Mouse (Mus musculus): ENCODE results near the gene Akr1d1. TPM values are rescaled to one million over a fixed set of nuclear protein-coding genes. Genes with fewer than 3 reads are reported as not detected.

Gene Akr1d1
- total and polyA plus RNA-seq, 3 experiments, result not detected

DNA sequence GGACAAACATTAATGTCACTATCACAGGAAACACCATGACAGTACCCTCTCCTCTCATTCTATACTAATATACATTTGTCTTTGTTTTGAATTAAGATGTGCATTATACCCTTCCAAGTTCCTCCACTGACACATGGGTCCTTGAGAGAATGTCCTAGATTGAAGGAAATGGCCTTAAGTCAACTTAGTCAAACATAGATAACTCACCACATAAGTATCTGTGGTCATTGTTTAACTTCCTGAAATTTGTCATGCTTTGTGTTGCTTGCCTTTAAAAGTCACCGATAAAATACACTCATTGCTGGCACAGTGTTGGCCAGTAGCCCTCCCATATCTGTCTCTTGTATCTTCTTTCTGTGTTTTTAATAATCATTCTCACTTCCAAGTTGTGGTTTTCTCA lies 35.0 kb upstream of the Akr1d1 start:
- Histone ChIP-seq H3K27me3 (ENCODE audit: insufficient read depth, low read length) (no peaks in the 10 kb centered on the region; the same call in 1 of the 2 replicates), H3K9me3 (replicated peaks) (peaks cover 9% of the 10 kb centered on the region; the same call in 1 of the 2 replicates), H3K36me3 (replicated peaks) (no peaks in the 10 kb centered on the region), H3K4me3 (ENCODE audit: low read depth, low read length) (no peak overlapping the region), H3K4me1 (ENCODE audit: insufficient read depth, low read depth, low read length) (no peaks in the 10 kb centered on the region)
- DNase-seq (ENCODE audit: low spot score), result no peak
- ATAC-seq (ENCODE audit: extremely low read depth, insufficient number of reproducible peaks, low FRiP score, poor library complexity, severe bottlenecking), result no peak
- TF ChIP-seq CTCF (IDR thresholded peaks at IDR 0.05; ENCODE audit: low read depth, low read length) (no peak), GATA1 (IDR thresholded peaks at IDR 0.05; ENCODE audit: borderline replicate concordance, low read length) (no peak), POLR2AphosphoS5 (IDR thresholded peaks at IDR 0.05; ENCODE audit: insufficient replicate concordance, low read depth, low read length) (no peak), TAL1 (conservative IDR thresholded peaks at IDR 0.05; ENCODE audit: low read depth, low read length) (no peak), GATA2 (IDR thresholded peaks at IDR 0.05; ENCODE audit: borderline replicate concordance, low read depth, low read length) (no peak)

- no peak for TF ChIP-seq TAL1 (conservative IDR thresholded peaks at IDR 0.05; ENCODE audit: low read depth, low read length)
- no peak for TF ChIP-seq POLR2AphosphoS5 (IDR thresholded peaks at IDR 0.05; ENCODE audit: insufficient replicate concordance, low read depth, low read length)
- no peak for TF ChIP-seq CTCF (IDR thresholded peaks at IDR 0.05; ENCODE audit: low read depth, low read length)
- no peak for TF ChIP-seq GATA1 (IDR thresholded peaks at IDR 0.05; ENCODE audit: borderline replicate concordance, low read length)
- no peak for TF ChIP-seq GATA2 (IDR thresholded peaks at IDR 0.05; ENCODE audit: borderline replicate concordance, low read depth, low read length)
- DNase-seq (ENCODE audit: low spot score) (no peak), ATAC-seq (ENCODE audit: extremely low read depth, insufficient number of reproducible peaks, low FRiP score, poor library complexity, severe bottlenecking) (no peak)
- Histone ChIP-seq H3K4me1 (ENCODE audit: insufficient read depth, low read depth, low read length) (no peaks in the 10 kb centered on the region), H3K27me3 (ENCODE audit: insufficient read depth, low read length) (no peaks in the 10 kb centered on the region; the same call in 1 of the 2 replicates), H3K4me3 (ENCODE audit: low read depth, low read length) (no peak overlapping the region), H3K36me3 (replicated peaks) (no peaks in the 10 kb centered on the region), H3K9me3 (replicated peaks) (peaks cover 9% of the 10 kb centered on the region; the same call in 1 of the 2 replicates)
These were observed 33.1 kb upstream of the Akr1d1 start for GRCm38 (mm10) chr6:37496866-37497265.

- TF ChIP-seq GATA1 (IDR thresholded peaks at IDR 0.05; ENCODE audit: borderline replicate concordance, low read length), result no peak
- TF ChIP-seq CTCF (IDR thresholded peaks at IDR 0.05; ENCODE audit: low read depth, low read length), result no peak
- no peak for TF ChIP-seq POLR2AphosphoS5 (IDR thresholded peaks at IDR 0.05; ENCODE audit: insufficient replicate concordance, low read depth, low read length)
- no peak for TF ChIP-seq TAL1 (conservative IDR thresholded peaks at IDR 0.05; ENCODE audit: low read depth, low read length)
- TF ChIP-seq GATA2 (IDR thresholded peaks at IDR 0.05; ENCODE audit: borderline replicate concordance, low read depth, low read length), result no peak
These were observed 24.4 kb upstream of the Akr1d1 start for GRCm38 (mm10) chr6:37505588-37505987.

GRCm38 (mm10) chr6:37506909-37507515 lies 23.0 kb upstream of the Akr1d1 start:
- DNase-seq (ENCODE audit: low spot score) (no peak), ATAC-seq (ENCODE audit: extremely low read depth, insufficient number of reproducible peaks, low FRiP score, poor library complexity, severe bottlenecking) (no peak)
- Histone ChIP-seq H3K9me3 (replicated peaks) (no peaks in the 10 kb centered on the region), H3K4me3 (ENCODE audit: low read depth, low read length) (no peak overlapping the region), H3K36me3 (replicated peaks) (no peaks in the 10 kb centered on the region), H3K27me3 (ENCODE audit: insufficient read depth, low read length) (no peaks in the 10 kb centered on the region), H3K4me1 (ENCODE audit: insufficient read depth, low read depth, low read length) (no peaks in the 10 kb centered on the region)
- TF ChIP-seq TAL1 (conservative IDR thresholded peaks at IDR 0.05; ENCODE audit: low read depth, low read length) (no peak), CTCF (IDR thresholded peaks at IDR 0.05; ENCODE audit: low read depth, low read length) (no peak)

More at GRCm38 (mm10) chr6:37505588-37505987, 24.4 kb upstream of the Akr1d1 start:
- H3K9me3 ChIP-seq (replicated peaks), result no peaks in the 10 kb centered on the region
- DNase-seq (ENCODE audit: low spot score), result no peak
- no peaks in the 10 kb centered on the region for H3K36me3 ChIP-seq (replicated peaks)
- no peaks in the 10 kb centered on the region for H3K27me3 ChIP-seq (ENCODE audit: insufficient read depth, low read length)
- no peak overlapping the region for H3K4me3 ChIP-seq (ENCODE audit: low read depth, low read length)
- no peak for ATAC-seq (ENCODE audit: extremely low read depth, insufficient number of reproducible peaks, low FRiP score, poor library complexity, severe bottlenecking)
- no peaks in the 10 kb centered on the region for H3K4me1 ChIP-seq (ENCODE audit: insufficient read depth, low read depth, low read length)

- no peak for DNase-seq (ENCODE audit: low spot score)
These were observed 19.2 kb upstream of the Akr1d1 start for GRCm38 (mm10) chr6:37510786-37511185.

DNA sequence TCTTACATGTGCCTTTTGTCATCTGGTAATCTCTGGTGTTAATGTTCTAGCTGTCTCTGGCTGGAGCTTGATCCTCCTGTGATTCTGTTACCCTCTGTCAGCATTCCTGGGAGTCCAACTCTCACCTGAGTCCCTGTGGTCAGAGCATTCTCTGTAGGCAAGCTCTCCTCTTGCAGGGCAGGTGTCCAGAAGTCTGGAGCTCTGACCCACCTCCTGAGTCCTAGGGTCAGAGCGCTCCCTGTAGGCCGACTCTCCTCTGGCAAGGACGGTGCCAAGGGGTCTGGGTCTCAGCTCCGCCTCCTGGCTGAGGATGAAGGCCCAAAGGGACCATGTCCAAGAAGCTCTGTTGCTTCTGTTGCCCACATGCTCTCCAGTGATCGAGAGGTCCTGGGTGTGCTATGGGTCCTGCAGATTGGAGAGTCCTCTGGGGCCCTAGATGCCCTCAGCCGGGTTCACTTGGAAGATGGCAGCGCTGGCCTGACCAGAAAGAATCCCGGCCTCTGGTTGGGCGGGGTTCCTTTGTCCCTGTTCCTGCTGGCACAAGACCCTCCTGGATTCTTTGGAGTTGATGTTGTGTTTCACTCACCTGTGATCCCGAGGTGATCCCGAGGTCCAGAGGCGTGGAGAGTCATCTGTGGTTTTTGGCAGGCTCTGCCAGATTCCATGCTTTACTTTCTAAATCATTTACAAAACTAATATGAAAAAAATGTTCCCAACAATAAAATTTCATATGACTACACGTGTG lies 9.2 kb upstream of the Akr1d1 start:
- H3K36me3 ChIP-seq (replicated peaks), result no peaks in the 10 kb centered on the region
- no peak overlapping the region for H3K4me3 ChIP-seq (ENCODE audit: low read depth, low read length)
- no peak for ATAC-seq (ENCODE audit: extremely low read depth, insufficient number of reproducible peaks, low FRiP score, poor library complexity, severe bottlenecking)
- no peaks in the 10 kb centered on the region for H3K27me3 ChIP-seq (ENCODE audit: insufficient read depth, low read length)
- H3K4me1 ChIP-seq (ENCODE audit: insufficient read depth, low read depth, low read length), result no peaks in the 10 kb centered on the region
- no peak for DNase-seq (ENCODE audit: low spot score)
- no peak for TF ChIP-seq TAL1 (conservative IDR thresholded peaks at IDR 0.05; ENCODE audit: low read depth, low read length)
- no peak for TF ChIP-seq GATA1 (IDR thresholded peaks at IDR 0.05; ENCODE audit: borderline replicate concordance, low read length)
- TF ChIP-seq CTCF (IDR thresholded peaks at IDR 0.05; ENCODE audit: low read depth, low read length), result no peak
- TF ChIP-seq GATA2 (IDR thresholded peaks at IDR 0.05; ENCODE audit: borderline replicate concordance, low read depth, low read length), result no peak
- no peak for TF ChIP-seq POLR2AphosphoS5 (IDR thresholded peaks at IDR 0.05; ENCODE audit: insufficient replicate concordance, low read depth, low read length)
- no peaks in the 10 kb centered on the region for H3K9me3 ChIP-seq (replicated peaks)

More at GRCm38 (mm10) chr6:37510786-37511185, 19.2 kb upstream of the Akr1d1 start:
- Histone ChIP-seq H3K27me3 (ENCODE audit: insufficient read depth, low read length) (no peaks in the 10 kb centered on the region), H3K36me3 (replicated peaks) (no peaks in the 10 kb centered on the region), H3K4me3 (ENCODE audit: low read depth, low read length) (no peak overlapping the region), H3K4me1 (ENCODE audit: insufficient read depth, low read depth, low read length) (no peaks in the 10 kb centered on the region), H3K9me3 (replicated peaks) (no peaks in the 10 kb centered on the region)
- no peak for TF ChIP-seq TAL1 (conservative IDR thresholded peaks at IDR 0.05; ENCODE audit: low read depth, low read length)
- TF ChIP-seq GATA2 (IDR thresholded peaks at IDR 0.05; ENCODE audit: borderline replicate concordance, low read depth, low read length), result no peak
- TF ChIP-seq GATA1 (IDR thresholded peaks at IDR 0.05; ENCODE audit: borderline replicate concordance, low read length), result no peak
- TF ChIP-seq CTCF (IDR thresholded peaks at IDR 0.05; ENCODE audit: low read depth, low read length), result no peak
- no peak for TF ChIP-seq POLR2AphosphoS5 (IDR thresholded peaks at IDR 0.05; ENCODE audit: insufficient replicate concordance, low read depth, low read length)
- no peak for ATAC-seq (ENCODE audit: extremely low read depth, insufficient number of reproducible peaks, low FRiP score, poor library complexity, severe bottlenecking)

All from G1E (cell line).